Mouse (Mus musculus): ENCODE data around the gene Pidd1.

- TF ChIP-seq POLR2A (IDR thresholded peaks at IDR 0.05; ENCODE audit: extremely low read depth, insufficient read depth, low read length) (no peak), CTCF (IDR thresholded peaks at IDR 0.05; ENCODE audit: extremely low read depth, insufficient read depth, low read length) (peak; percentile 86)
Measured at GRCm38 (mm10) chr7:141403305-141403704, 40.5 kb downstream of the Pidd1 start.
